Mouse (Mus musculus) embryonic facial prominence, embryonic 11.5 days (tissue): Measurements from ENCODE around the gene Anxa9. TPM values are rescaled to one million over a fixed set of nuclear protein-coding genes. Genes with fewer than 3 reads are reported as not detected.
A peak's percentile ranks its signal among the peaks of the same experiment; 100 is the strongest.
"Not testable (repeated sequence)": the region's sequence is repeated elsewhere in the genome, so short reads cannot be mapped to it uniquely, and the experiment has no call there.

Source experiments
- ATAC-seq: fragments of 200-750 bp; cut with Nextera tagmentation; replicated peaks from 2 replicates; pipeline ENCODE4 v1.8.0; 2017; ENCODE audit warnings: low read depth; ENCODE audit not compliant: insufficient number of reproducible peaks, low FRiP score, low TSS enrichment
- DNase-seq: peaks from one replicate; pipeline ENCODE4 v3.0.0-alpha.2; 2015; ENCODE audit warnings: low spot score
- H3K27ac ChIP-seq: fragments of 300-500 bp; sonication (generic); replicated peaks from 2 replicates; pipeline ENCODE4 v1.5.1; 2014; ENCODE audit warnings: mild to moderate bottlenecking, low read depth, low read length, control low read depth
- H3K27me3 ChIP-seq: fragments of 300-500 bp; sonication (generic); 2 replicates; pipeline ENCODE4 v1.6.1; 2014; ENCODE audit warnings: mild to moderate bottlenecking, low read length, moderate library complexity, mixed read lengths; ENCODE audit not compliant: control insufficient read depth, insufficient read depth
- H3K36me3 ChIP-seq: fragments of 300-500 bp; sonication (generic); replicated peaks from 2 replicates; pipeline ENCODE4 v1.6.1; 2014; ENCODE audit warnings: low read depth, mild to moderate bottlenecking, low read length, moderate library complexity, mixed read lengths; ENCODE audit not compliant: control insufficient read depth, insufficient read depth
- H3K4me1 ChIP-seq: fragments of 300-500 bp; sonication (generic); 2 replicates; pipeline ENCODE4 v1.6.1; 2014; ENCODE audit warnings: low read length, mixed read lengths; ENCODE audit not compliant: control insufficient read depth, insufficient read depth
- H3K4me2 ChIP-seq: fragments of 300-500 bp; sonication (generic); 2 replicates; pipeline ENCODE4 v1.6.1; 2014; ENCODE audit warnings: low read depth, mild to moderate bottlenecking, control low read depth, low read length, moderate library complexity
- H3K4me3 ChIP-seq: fragments of 300-500 bp; sonication (generic); 2 replicates; pipeline ENCODE4 v1.5.1; 2014; ENCODE audit warnings: low read depth, low read length, control low read depth
- H3K9ac ChIP-seq: fragments of 300-500 bp; sonication (generic); replicated peaks from 2 replicates; pipeline ENCODE4 v1.6.1; 2014; ENCODE audit warnings: mild to moderate bottlenecking, control low read depth, low read length
- H3K9me3 ChIP-seq: fragments of 300-500 bp; sonication (generic); replicated peaks from 2 replicates; pipeline ENCODE4 v1.6.1; 2016; ENCODE audit warnings: mild to moderate bottlenecking, low read length, inconsistent platforms, mixed read lengths; ENCODE audit not compliant: control insufficient read depth
- WGBS: fragments of 180-500 bp; shearing (Covaris S2); extraction: QIAGEN DNeasy Blood & Tissue Kit; methylation state at CpG from one replicate; pipeline ENCODE4 v1.1.7; 2014; 5-methylcytosine and 5-hydroxymethylcytosine counted together
- polyA plus RNA-seq: library from polyadenylated mRNA; unstranded; fragments of >200 nt; fragmentation: Nextera tagmentation; extraction: Ambion mirVana; gene quantifications from 2 replicates; pipeline ENCODE4 v1.2.1, GENCODE M21; 2014

The Anxa9 gene
- polyA plus RNA-seq = 1.5 and 1.9 TPM in 2 replicates

- H3K9me3 ChIP-seq = no peaks in the 10 kb centered on the region
- no peak within 1 kb of the TSS for H3K4me3 ChIP-seq
- H3K9ac ChIP-seq = no peak within 1 kb of the TSS
- 56% methylated on average over 7 of the region's 7 CpGs for WGBS
- no peak for ATAC-seq
- H3K27ac ChIP-seq = no peak within 1 kb of the TSS
- H3K4me1 ChIP-seq = no peaks in the 10 kb centered on the region
- no peak for DNase-seq
- no peaks in the 10 kb centered on the region for H3K27me3 ChIP-seq
- H3K36me3 ChIP-seq = no peaks in the 10 kb centered on the region
- no peak within 1 kb of the TSS for H3K4me2 ChIP-seq
Measured at GRCm38 (mm10) chr3:95307100-95307499, at the start of gene Anxa9. Gene Anxa9 (minus strand): TSS chr3:95307176.

- WGBS = 36% methylated on average over 6 of the region's 19 CpGs
- ATAC-seq = not testable (repeated sequence)
Measured at GRCm38 (mm10) chr3:95355911-95356544, 49.1 kb upstream of the Anxa9 start.

GRCm38 (mm10) chr3:95349491-95349890, 42.5 kb upstream of the Anxa9 start:
- H3K4me2 ChIP-seq = no peak overlapping the region
- no peaks in the 10 kb centered on the region for H3K27me3 ChIP-seq
- no peak overlapping the region for H3K4me3 ChIP-seq
- peaks cover 12% of the 10 kb centered on the region for H3K36me3 ChIP-seq
- no peak overlapping the region for H3K27ac ChIP-seq
- DNase-seq (peak; percentile 54), ATAC-seq (no peak)
- H3K9me3 ChIP-seq = no peaks in the 10 kb centered on the region
- H3K4me1 ChIP-seq = no peaks in the 10 kb centered on the region
- no peak overlapping the region for H3K9ac ChIP-seq

More at GRCm38 (mm10) chr3:95355911-95356544, 49.1 kb upstream of the Anxa9 start:
- not testable (repeated sequence) for H3K36me3 ChIP-seq, H3K9me3 ChIP-seq, DNase-seq, H3K9ac ChIP-seq, H3K27me3 ChIP-seq, H3K4me2 ChIP-seq, H3K27ac ChIP-seq, H3K4me1 ChIP-seq
- peak overlapping the region; percentile 49 for H3K4me3 ChIP-seq

GRCm38 (mm10) chr3:95348343-95348742, 41.4 kb upstream of the Anxa9 start:
- not testable (repeated sequence) for DNase-seq, H3K9me3 ChIP-seq, H3K36me3 ChIP-seq, H3K4me1 ChIP-seq, H3K4me2 ChIP-seq, H3K27ac ChIP-seq, H3K4me3 ChIP-seq, H3K27me3 ChIP-seq, ATAC-seq, H3K9ac ChIP-seq
- 95% methylated on average over 5 of the region's 5 CpGs for WGBS

GRCm38 (mm10) chr3:95346454-95346853, 39.5 kb upstream of the Anxa9 start:
- DNase-seq (no peak), ATAC-seq (no peak)
- no peaks in the 10 kb centered on the region for H3K27me3 ChIP-seq
- H3K36me3 ChIP-seq = peaks cover 13% of the 10 kb centered on the region
- 95% methylated on average over 7 of the region's 7 CpGs for WGBS
- H3K4me2 ChIP-seq = no peak overlapping the region
- H3K27ac ChIP-seq = no peak overlapping the region
- no peaks in the 10 kb centered on the region for H3K4me1 ChIP-seq
- no peak overlapping the region for H3K4me3 ChIP-seq
- H3K9ac ChIP-seq = no peak overlapping the region
- H3K9me3 ChIP-seq = no peaks in the 10 kb centered on the region

- H3K36me3 ChIP-seq = peaks cover 18% of the 10 kb centered on the region
Measured at GRCm38 (mm10) chr3:95343356-95344000, 36.5 kb upstream of the Anxa9 start.

GRCm38 (mm10) chr3:95338251-95338650, 31.3 kb upstream of the Anxa9 start:
- H3K9ac ChIP-seq = no peak overlapping the region

More at GRCm38 (mm10) chr3:95343356-95344000, 36.5 kb upstream of the Anxa9 start:
- not testable (repeated sequence) for DNase-seq, H3K9me3 ChIP-seq, H3K27ac ChIP-seq, H3K4me1 ChIP-seq, H3K4me2 ChIP-seq, H3K9ac ChIP-seq, ATAC-seq, H3K4me3 ChIP-seq, H3K27me3 ChIP-seq
- 95% methylated on average over 9 of the region's 9 CpGs for WGBS

GRCm38 (mm10) chr3:95337345-95337744, 30.4 kb upstream of the Anxa9 start:
- no peak overlapping the region for H3K9ac ChIP-seq
- ATAC-seq (no peak), DNase-seq (no peak)
- H3K27ac ChIP-seq = no peak overlapping the region
- no peak overlapping the region for H3K4me2 ChIP-seq
- no peak overlapping the region for H3K4me3 ChIP-seq
- no peaks in the 10 kb centered on the region for H3K9me3 ChIP-seq
- 95% methylated on average over 4 of the region's 4 CpGs for WGBS
- peaks cover 30% of the 10 kb centered on the region for H3K36me3 ChIP-seq
- H3K27me3 ChIP-seq = no peaks in the 10 kb centered on the region
- no peaks in the 10 kb centered on the region for H3K4me1 ChIP-seq

More at GRCm38 (mm10) chr3:95338251-95338650, 31.3 kb upstream of the Anxa9 start:
- Histone ChIP-seq H3K36me3 (peaks cover 30% of the 10 kb centered on the region), H3K27ac (no peak overlapping the region), H3K4me3 (no peak overlapping the region), H3K27me3 (no peaks in the 10 kb centered on the region), H3K9me3 (no peaks in the 10 kb centered on the region), H3K4me1 (no peaks in the 10 kb centered on the region), H3K4me2 (no peak overlapping the region)
- 86% methylated on average over 4 of the region's 4 CpGs for WGBS
- DNase-seq (no peak), ATAC-seq (no peak)
